Mouse (Mus musculus) megakaryocyte, embryonic 14.5 days (primary cell): ENCODE measurements around the gene Ift80. TPM values are rescaled to one million over a fixed set of nuclear protein-coding genes. Genes with fewer than 3 reads are reported as not detected.
"Not testable (repeated sequence)": the region's sequence is repeated elsewhere in the genome, so short reads cannot be mapped to it uniquely, and the experiment has no call there.

Experiments used
- H3K27me3 ChIP-seq: replicated peaks from 2 replicates; pipeline ENCODE3; 2012; ENCODE audit warnings: inconsistent platforms
- H3K36me3 ChIP-seq: replicated peaks from 2 replicates; pipeline ENCODE3; 2012; ENCODE audit warnings: low read length, inconsistent platforms, mixed read lengths
- H3K4me1 ChIP-seq: 2 replicates; pipeline ENCODE4 v1.6.1; 2012; ENCODE audit warnings: inconsistent platforms
- H3K4me3 ChIP-seq: replicated peaks from 2 replicates; pipeline ENCODE3; 2012; ENCODE audit warnings: moderate library complexity, mild to moderate bottlenecking, inconsistent platforms
- H3K9me3 ChIP-seq: 2 replicates; pipeline ENCODE4 v1.6.1; 2012; ENCODE audit warnings: inconsistent platforms
- FLI1 ChIP-seq: IDR thresholded peaks from 2 replicates; pipeline ENCODE4 v1.6.1; 2012; ENCODE audit warnings: low read length, inconsistent platforms, mixed read lengths
- GATA1 ChIP-seq: IDR thresholded peaks from 3 replicates; pipeline ENCODE4 v1.6.1; 2012; ENCODE audit warnings: mixed read lengths, low read length, inconsistent platforms, borderline replicate concordance
- polyA plus RNA-seq: library from polyadenylated mRNA; stranded (reverse); fragments of >175 nt; gene quantifications from 2 replicates; pipeline ENCODE4 v1.2.3, GENCODE M21; 2012; ENCODE audit warnings: low replicate concordance; ENCODE audit not compliant: insufficient read depth

Ift80 gene
- polyA plus RNA-seq, 1 experiment = 0.10 TPM

- Histone ChIP-seq H3K4me1 (peaks cover 19% of the 10 kb centered on the region), H3K27me3 (no peaks in the 10 kb centered on the region), H3K4me3 (no peak overlapping the region), H3K36me3 (peaks cover 29% of the 10 kb centered on the region), H3K9me3 (peaks cover 8% of the 10 kb centered on the region)
- TF ChIP-seq GATA1 (no peak), FLI1 (no peak)
Measured at GRCm38 (mm10) chr3:68969091-68969590, 35.2 kb downstream of the Ift80 start.

- peaks cover 36% of the 10 kb centered on the region for H3K36me3 ChIP-seq
- H3K9me3 ChIP-seq = peaks cover 8% of the 10 kb centered on the region
- peaks cover 7% of the 10 kb centered on the region for H3K4me1 ChIP-seq
- no peaks in the 10 kb centered on the region for H3K27me3 ChIP-seq
- TF ChIP-seq GATA1 = no peak
- TF ChIP-seq FLI1 = no peak
- H3K4me3 ChIP-seq = no peak overlapping the region
Measured at GRCm38 (mm10) chr3:68967404-68967803, 37.0 kb downstream of the Ift80 start.

- no peak for TF ChIP-seq GATA1
- TF ChIP-seq FLI1 = no peak
- peaks cover 8% of the 10 kb centered on the region for H3K9me3 ChIP-seq
- peaks cover 7% of the 10 kb centered on the region for H3K4me1 ChIP-seq
- no peaks in the 10 kb centered on the region for H3K27me3 ChIP-seq
- H3K4me3 ChIP-seq = no peak overlapping the region
- H3K36me3 ChIP-seq = peaks cover 42% of the 10 kb centered on the region
Measured at GRCm38 (mm10) chr3:68966527-68967285, 37.7 kb downstream of the Ift80 start.

GRCm38 (mm10) chr3:68964682-68965081 lies 39.7 kb downstream of the Ift80 start:
- Histone ChIP-seq H3K27me3 (no peaks in the 10 kb centered on the region), H3K9me3 (peaks cover 8% of the 10 kb centered on the region), H3K4me3 (no peak overlapping the region), H3K4me1 (peaks cover 11% of the 10 kb centered on the region), H3K36me3 (peaks cover 51% of the 10 kb centered on the region)
- no peak for TF ChIP-seq FLI1
- TF ChIP-seq GATA1 = no peak

GRCm38 (mm10) chr3:68957413-68957812 lies 47.0 kb downstream of the Ift80 start:
- no peak overlapping the region for H3K4me3 ChIP-seq
- no peaks in the 10 kb centered on the region for H3K9me3 ChIP-seq
- no peaks in the 10 kb centered on the region for H3K27me3 ChIP-seq
- peaks cover 7% of the 10 kb centered on the region; the same call in 1 of the 2 replicates for H3K4me1 ChIP-seq
- TF ChIP-seq GATA1 (no peak), FLI1 (no peak)
- peaks cover 15% of the 10 kb centered on the region for H3K36me3 ChIP-seq

GRCm38 (mm10) chr3:68956454-68956853 lies 47.9 kb downstream of the Ift80 start:
- Histone ChIP-seq H3K4me3 (no peak overlapping the region), H3K4me1 (peaks cover 7% of the 10 kb centered on the region; the same call in 1 of the 2 replicates), H3K27me3 (no peaks in the 10 kb centered on the region), H3K9me3 (no peaks in the 10 kb centered on the region), H3K36me3 (peaks cover 9% of the 10 kb centered on the region)
- TF ChIP-seq FLI1 = no peak
- TF ChIP-seq GATA1 = no peak

- no peaks in the 10 kb centered on the region for H3K9me3 ChIP-seq
- H3K4me3 ChIP-seq = no peak overlapping the region
- no peaks in the 10 kb centered on the region for H3K27me3 ChIP-seq
- TF ChIP-seq GATA1 (no peak; the same call in 2 of the 3 replicates), FLI1 (no peak)
- peaks cover 9% of the 10 kb centered on the region for H3K36me3 ChIP-seq
- 0 out of 2 replicates have a peak, but pooled peaks cover 3% of the 10 kb centered on the region for H3K4me1 ChIP-seq
Measured at GRCm38 (mm10) chr3:68954487-68954886, 49.9 kb downstream of the Ift80 start.

GRCm38 (mm10) chr3:68952707-68953106 lies 51.7 kb downstream of the Ift80 start:
- 0 out of 2 replicates have a peak, but pooled peaks cover 3% of the 10 kb centered on the region for H3K4me1 ChIP-seq
- peaks cover 16% of the 10 kb centered on the region for H3K36me3 ChIP-seq
- no peaks in the 10 kb centered on the region for H3K27me3 ChIP-seq
- TF ChIP-seq FLI1 (no peak), GATA1 (no peak)
- H3K9me3 ChIP-seq = no peaks in the 10 kb centered on the region
- H3K4me3 ChIP-seq = no peak overlapping the region

GRCm38 (mm10) chr3:68951971-68952370 lies 52.4 kb downstream of the Ift80 start:
- not testable (repeated sequence) for H3K4me3 ChIP-seq, H3K27me3 ChIP-seq, H3K9me3 ChIP-seq, H3K4me1 ChIP-seq
- peaks cover 16% of the 10 kb centered on the region for H3K36me3 ChIP-seq

GRCm38 (mm10) chr3:68949381-68949780 lies 55.0 kb downstream of the Ift80 start:
- TF ChIP-seq GATA1 = no peak
- TF ChIP-seq FLI1 = no peak
- H3K4me1 ChIP-seq = no peaks in the 10 kb centered on the region
- peaks cover 23% of the 10 kb centered on the region for H3K36me3 ChIP-seq
- no peaks in the 10 kb centered on the region for H3K27me3 ChIP-seq
- H3K9me3 ChIP-seq = no peaks in the 10 kb centered on the region
- no peak overlapping the region for H3K4me3 ChIP-seq

GRCm38 (mm10) chr3:68948918-68949317 lies 55.5 kb downstream of the Ift80 start:
- Histone ChIP-seq H3K9me3 (no peaks in the 10 kb centered on the region), H3K27me3 (no peaks in the 10 kb centered on the region), H3K4me3 (no peak overlapping the region), H3K4me1 (no peaks in the 10 kb centered on the region), H3K36me3 (peaks cover 23% of the 10 kb centered on the region)
- TF ChIP-seq GATA1 (no peak), FLI1 (no peak)
